Mouse (Mus musculus) G1E (cell line): ENCODE data around the gene Ccni.

Experiments
- CTCF ChIP-seq: IDR thresholded peaks from 2 replicates; pipeline ENCODE4 v1.5.1; 2012; ENCODE audit warnings: low read depth, low read length, inconsistent platforms, mixed read lengths
- POLR2AphosphoS5 ChIP-seq: IDR thresholded peaks from 2 replicates; pipeline ENCODE4 v1.6.1; 2012; ENCODE audit warnings: low read depth, low read length, inconsistent platforms; ENCODE audit not compliant: insufficient replicate concordance

DNA sequence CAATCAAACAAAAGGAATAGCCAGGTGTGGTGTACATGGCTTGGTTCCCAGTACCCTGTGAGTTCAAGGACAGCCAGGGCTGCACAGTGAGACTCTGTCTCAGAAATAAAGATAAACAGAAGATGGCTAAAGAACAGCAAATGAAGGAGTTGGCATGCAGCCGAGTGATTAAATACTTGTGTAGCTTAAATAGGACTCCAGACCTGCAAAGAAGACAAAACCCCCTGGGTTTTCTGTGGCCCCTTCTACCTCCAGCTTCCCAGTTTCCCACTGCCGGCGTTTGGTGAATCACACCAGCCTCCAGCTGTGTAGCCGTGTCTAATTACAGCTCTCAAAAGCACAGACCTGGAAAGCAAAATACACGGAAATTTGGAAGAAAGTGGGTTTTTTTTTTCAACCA is 61.4 kb downstream of the Ccni start:
- TF ChIP-seq CTCF = no peak
- no peak for TF ChIP-seq POLR2AphosphoS5
